Mouse (Mus musculus) bone marrow macrophage, adult 2 months (primary cell): ENCODE data around the gene Abcc10.

Source experiments
- CTCF ChIP-seq: IDR thresholded peaks from 2 replicates; pipeline ENCODE4 v1.5.1; 2012; ENCODE audit warnings: low read depth, mild to moderate bottlenecking, low read length, moderate library complexity
- POLR2A ChIP-seq: IDR thresholded peaks from 2 replicates; pipeline ENCODE4 v1.6.1; 2012; ENCODE audit warnings: mild to moderate bottlenecking, low read depth, low read length, borderline replicate concordance

DNA sequence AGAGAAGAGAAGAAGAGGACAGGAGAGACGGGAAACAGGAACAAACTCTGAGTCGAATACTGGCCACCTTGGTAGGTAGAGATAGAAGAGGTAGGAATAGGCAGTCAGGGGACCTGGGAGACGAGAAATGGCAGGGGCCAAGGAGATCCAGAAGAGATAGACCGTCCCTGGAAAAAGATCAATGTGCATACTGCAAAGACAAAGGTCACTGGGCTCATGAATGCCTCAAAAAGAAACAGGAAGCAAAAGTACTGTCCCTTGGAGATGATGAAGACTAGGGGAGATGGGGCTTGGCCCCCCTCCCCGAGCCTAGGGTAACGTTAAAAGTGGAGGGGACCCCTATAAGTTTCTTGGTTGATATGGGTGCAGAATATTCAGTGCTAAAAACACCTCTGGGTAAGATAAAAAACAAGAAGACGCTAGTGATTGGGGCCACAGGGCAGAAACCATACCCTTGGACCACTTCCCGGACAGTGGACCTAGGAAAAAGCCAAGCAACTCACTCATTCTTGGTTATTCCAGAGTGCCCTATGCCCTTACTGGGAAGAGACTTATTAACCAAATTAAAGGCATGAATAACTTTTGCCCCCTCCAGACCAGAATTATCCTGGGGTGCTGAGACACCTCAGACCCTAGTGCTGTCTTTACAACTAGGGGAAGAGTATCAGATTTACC, 23.0 kb upstream of the Abcc10 start:
- TF ChIP-seq POLR2A (no peak), CTCF (no peak)
